Mouse (Mus musculus) intestine, postnatal 0 days (tissue): ENCODE data around the gene 4930415O20Rik. TPM values are rescaled to one million over a fixed set of nuclear protein-coding genes. Genes with fewer than 3 reads are reported as not detected.

ENCODE experiments used
- ATAC-seq: fragments of 200-750 bp; cut with Nextera tagmentation; 2 replicates; pipeline ENCODE4 v1.8.0; 2017; ENCODE audit warnings: mild to moderate bottlenecking, moderate TSS enrichment, moderate library complexity
- H3K27ac ChIP-seq: fragments of 300-500 bp; sonication (generic); 2 replicates; pipeline ENCODE4 v1.5.1; 2014; ENCODE audit warnings: mild to moderate bottlenecking, low read depth, low read length, moderate library complexity
- H3K27me3 ChIP-seq: fragments of 300-500 bp; sonication (generic); replicated peaks from 2 replicates; pipeline ENCODE4 v1.6.1; 2014; ENCODE audit warnings: low read length, mixed read lengths; ENCODE audit not compliant: control insufficient read depth, insufficient read depth
- H3K36me3 ChIP-seq: fragments of 300-500 bp; sonication (generic); 2 replicates; pipeline ENCODE4 v1.6.1; 2014; ENCODE audit warnings: mild to moderate bottlenecking, moderate library complexity; ENCODE audit not compliant: control insufficient read depth, insufficient read depth
- H3K4me1 ChIP-seq: fragments of 300-500 bp; sonication (generic); replicated peaks from 2 replicates; pipeline ENCODE4 v1.6.1; 2014; ENCODE audit warnings: antibody characterized with exemption, low read length, mixed read lengths; ENCODE audit not compliant: control insufficient read depth, insufficient read depth
- H3K4me2 ChIP-seq: fragments of 300-500 bp; sonication (generic); replicated peaks from 2 replicates; pipeline ENCODE4 v1.6.1; 2014; ENCODE audit warnings: low read depth, mild to moderate bottlenecking, moderate library complexity
- H3K4me3 ChIP-seq: fragments of 300-500 bp; sonication (generic); 2 replicates; pipeline ENCODE4 v1.5.1; 2014; ENCODE audit warnings: low read depth, low read length
- H3K9ac ChIP-seq: fragments of 300-500 bp; sonication (generic); 2 replicates; pipeline ENCODE4 v1.6.1; 2014; ENCODE audit warnings: mild to moderate bottlenecking, low read depth, low read length
- H3K9me3 ChIP-seq: fragments of 300-500 bp; sonication (generic); 2 replicates; pipeline ENCODE4 v1.6.1; 2016; ENCODE audit warnings: mixed run types; ENCODE audit not compliant: control insufficient read depth
- CTCF ChIP-seq: sonication (generic); IDR thresholded peaks from 2 replicates; pipeline ENCODE4 v1.5.1; 2016; ENCODE audit warnings: low read depth, mild to moderate bottlenecking, control low read depth, antibody characterized with exemption, moderate library complexity
- WGBS: fragments of 180-500 bp; shearing (Covaris S2); extraction: QIAGEN DNeasy Blood & Tissue Kit; methylation state at CpG from one replicate; pipeline ENCODE4 v1.1.7; 2014; 5-methylcytosine and 5-hydroxymethylcytosine counted together
- polyA plus RNA-seq: library from polyadenylated mRNA; unstranded; fragments of >200 nt; fragmentation: Nextera tagmentation; extraction: Ambion mirVana; gene quantifications from 2 replicates; pipeline ENCODE4 v1.2.1, GENCODE M21; 2015

The 4930415O20Rik gene
- polyA plus RNA-seq, 1 experiment from 2014 or later: not detected

DNA sequence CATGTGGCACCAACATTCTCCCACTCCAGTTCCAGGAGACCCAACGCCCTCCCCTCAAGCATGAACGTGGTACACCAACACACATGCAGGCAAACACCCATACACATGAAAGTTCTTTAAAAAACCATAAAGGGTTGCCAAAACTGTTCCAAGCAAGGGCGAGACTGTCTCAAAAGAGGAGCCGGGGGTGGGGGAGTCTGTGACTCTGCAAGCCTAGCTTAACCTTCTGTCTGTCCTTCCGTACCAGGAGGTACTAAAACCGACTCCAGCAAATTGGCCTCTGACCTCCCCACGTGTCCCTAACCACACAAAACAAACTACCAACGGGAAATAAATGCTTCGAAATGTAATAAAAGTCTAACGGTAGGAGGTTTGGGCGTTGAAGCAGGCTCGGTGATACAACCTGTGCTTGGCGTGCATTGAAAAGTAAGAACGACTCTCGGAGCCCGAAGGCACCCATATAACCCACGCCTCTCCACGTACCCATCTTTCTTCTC is 37.7 kb upstream of the 4930415O20Rik start:
- ATAC-seq: no peak
- peaks cover 37% of the 10 kb centered on the region for H3K36me3 ChIP-seq
- no peaks in the 10 kb centered on the region for H3K4me1 ChIP-seq
- no peak for TF ChIP-seq CTCF
- H3K9me3 ChIP-seq: no peaks in the 10 kb centered on the region
- H3K4me2 ChIP-seq: peak overlapping the region; percentile 77
- peak overlapping the region; percentile 78 for H3K9ac ChIP-seq
- under 1% methylated on average over 18 of the region's 18 CpGs for WGBS
- H3K27ac ChIP-seq: no peak overlapping the region
- peak overlapping the region; percentile 76 for H3K4me3 ChIP-seq
- H3K27me3 ChIP-seq: no peaks in the 10 kb centered on the region

DNA sequence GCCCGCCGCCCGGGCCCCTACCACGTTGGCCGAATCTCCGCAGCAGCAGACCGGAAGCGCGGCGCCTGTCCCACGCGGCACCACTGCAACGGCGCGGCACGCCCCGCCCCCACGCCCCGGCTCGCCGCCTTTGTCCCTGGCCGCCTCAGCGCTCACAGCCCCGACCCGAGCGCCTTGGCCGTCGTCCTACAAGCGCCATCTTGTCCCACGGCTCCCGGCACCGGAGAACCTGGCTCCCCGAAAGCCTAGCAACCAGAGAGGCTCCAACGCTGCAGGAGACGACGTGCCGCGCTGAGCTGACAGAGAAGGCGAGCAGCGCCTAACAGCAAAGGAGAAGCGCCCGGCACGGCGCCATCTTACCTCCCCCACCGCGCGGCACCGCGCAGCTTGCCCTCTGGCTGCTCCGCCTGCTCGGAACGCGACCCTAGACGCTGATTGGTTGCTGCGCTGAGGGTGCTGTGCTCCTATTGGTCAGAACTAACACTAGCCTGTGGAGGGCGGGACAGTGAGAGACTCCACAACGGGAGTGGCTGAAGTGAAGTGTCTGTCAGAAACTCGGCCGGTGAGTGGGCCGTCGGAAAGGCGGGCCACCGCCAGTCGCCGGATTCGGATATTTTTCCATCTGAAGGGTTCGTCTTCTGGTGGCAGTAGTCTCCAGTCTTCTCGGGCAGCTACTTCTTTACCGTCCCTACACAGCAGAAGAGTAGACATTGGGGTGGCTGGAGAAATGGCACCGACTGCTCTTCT is 36.8 kb upstream of the 4930415O20Rik start, which contains the start of gene Kansl2:
TSS of gene Kansl2 (minus strand) at position 384 of the 747 bp plus-strand sequence.
- Histone ChIP-seq H3K27ac (peak within 1 kb of the TSS; percentile 97), H3K9me3 (no peaks in the 10 kb centered on the region), H3K27me3 (no peaks in the 10 kb centered on the region), H3K4me3 (peak within 1 kb of the TSS; percentile 76), H3K4me2 (peak within 1 kb of the TSS; percentile 77), H3K36me3 (peaks cover 27% of the 10 kb centered on the region), H3K9ac (peak within 1 kb of the TSS; percentile 78), H3K4me1 (no peaks in the 10 kb centered on the region)
- TF ChIP-seq CTCF: 0 out of 2 replicates have a peak, but pooled peaks have one; percentile 2
- ATAC-seq: peak; percentile 100
- under 1% methylated on average over 69 of the region's 70 CpGs for WGBS

DNA sequence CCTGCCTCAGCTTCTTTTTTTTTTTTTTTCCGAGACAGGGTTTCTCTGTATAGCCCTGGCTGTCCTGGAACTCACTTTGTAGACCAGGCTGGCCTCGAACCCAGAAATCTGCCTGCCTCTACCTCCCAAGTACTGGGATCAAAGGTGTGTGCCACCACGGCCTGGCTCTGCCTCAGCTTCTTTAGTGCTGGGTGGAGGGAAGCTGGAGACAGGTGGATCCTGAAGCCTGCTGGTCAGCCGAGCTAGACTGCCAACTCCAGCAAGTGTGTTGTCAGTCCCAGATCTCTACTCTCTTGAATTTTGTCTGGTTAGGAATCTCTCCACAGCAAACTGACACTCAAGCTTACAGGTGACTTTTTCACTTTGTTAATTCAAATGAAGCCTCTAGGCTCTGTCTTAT is 34.9 kb upstream of the 4930415O20Rik start:
- no peak overlapping the region for H3K27ac ChIP-seq
- TF ChIP-seq CTCF: no peak
- no peak for ATAC-seq
- H3K9me3 ChIP-seq: no peaks in the 10 kb centered on the region
- no peak overlapping the region for H3K4me3 ChIP-seq
- H3K4me1 ChIP-seq: no peaks in the 10 kb centered on the region
- no peaks in the 10 kb centered on the region for H3K27me3 ChIP-seq
- no peak overlapping the region for H3K9ac ChIP-seq
- H3K4me2 ChIP-seq: no peak overlapping the region
- H3K36me3 ChIP-seq: peaks cover 10% of the 10 kb centered on the region
- WGBS: 75% methylated on average over 4 of the region's 4 CpGs

DNA sequence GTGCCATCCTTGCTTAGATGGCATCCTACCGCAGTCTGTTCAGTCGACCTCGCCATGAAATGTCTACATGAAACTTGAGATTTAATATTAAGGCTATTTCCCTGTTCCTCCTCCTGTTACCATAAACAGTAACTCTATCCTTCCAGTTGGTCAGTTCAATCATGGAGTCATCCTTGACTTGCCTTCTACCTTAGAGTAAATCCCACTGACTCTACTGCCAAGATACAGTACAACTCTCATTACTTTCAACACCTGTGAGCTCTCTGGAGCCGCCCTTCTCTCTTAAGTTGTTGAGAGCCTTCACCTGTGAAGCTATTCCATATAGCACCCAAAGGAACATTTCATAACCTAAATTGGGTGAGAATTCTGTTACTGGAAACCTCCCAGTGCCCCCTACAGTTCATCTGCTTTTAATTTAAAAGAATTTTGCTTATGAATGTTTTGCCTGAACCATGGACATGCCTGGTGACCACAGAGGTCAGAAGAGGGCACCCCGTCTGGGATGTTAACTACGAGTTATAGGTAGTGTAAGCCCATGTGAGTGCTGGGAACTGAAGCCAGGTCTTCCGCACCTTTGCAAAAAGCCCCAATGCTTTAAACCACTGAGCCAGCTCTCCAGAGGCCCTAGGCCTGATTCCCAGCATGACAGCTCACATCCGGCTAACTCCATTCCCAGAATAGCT is 33.8 kb upstream of the 4930415O20Rik start:
- WGBS: 88% methylated on average over 8 of the region's 8 CpGs
- H3K27me3 ChIP-seq: no peaks in the 10 kb centered on the region

DNA sequence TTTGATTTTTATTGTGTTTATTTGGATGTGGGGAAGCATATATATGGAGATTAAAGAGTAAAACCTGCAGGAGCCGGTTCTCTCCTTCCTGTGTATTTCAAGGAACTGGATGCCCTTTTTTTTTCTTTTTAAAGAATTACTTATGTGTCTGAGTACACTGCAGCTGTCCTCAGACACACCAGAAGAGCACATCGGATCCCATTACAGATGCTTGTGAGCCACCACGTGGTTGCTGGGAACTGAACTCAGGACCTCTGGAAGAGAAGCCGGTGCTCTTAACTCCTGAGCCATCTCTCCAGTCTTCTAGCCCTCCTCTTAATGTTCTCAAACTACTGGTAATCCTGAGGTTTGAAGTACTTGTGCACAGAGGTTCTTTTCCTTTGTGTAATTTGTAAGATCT is 32.9 kb upstream of the 4930415O20Rik start:
- 70% methylated on average over 4 of the region's 4 CpGs for WGBS
- Histone ChIP-seq H3K9ac (no peak overlapping the region), H3K4me3 (no peak overlapping the region), H3K4me1 (no peaks in the 10 kb centered on the region), H3K36me3 (peaks cover 11% of the 10 kb centered on the region; the same call in 1 of the 2 replicates), H3K9me3 (no peaks in the 10 kb centered on the region), H3K27me3 (no peaks in the 10 kb centered on the region), H3K4me2 (no peak overlapping the region), H3K27ac (no peak overlapping the region)
- ATAC-seq: no peak
- TF ChIP-seq CTCF: no peak

More for the DNA sequence above, 33.8 kb upstream of the 4930415O20Rik start:
- H3K4me1 ChIP-seq: no peaks in the 10 kb centered on the region
- H3K27ac ChIP-seq: no peak overlapping the region
- no peak overlapping the region for H3K4me3 ChIP-seq
- H3K9me3 ChIP-seq: no peaks in the 10 kb centered on the region
- H3K4me2 ChIP-seq: no peak overlapping the region
- ATAC-seq: no peak
- TF ChIP-seq CTCF: no peak
- H3K36me3 ChIP-seq: peaks cover 3% of the 10 kb centered on the region; the same call in 1 of the 2 replicates
- H3K9ac ChIP-seq: no peak overlapping the region

DNA sequence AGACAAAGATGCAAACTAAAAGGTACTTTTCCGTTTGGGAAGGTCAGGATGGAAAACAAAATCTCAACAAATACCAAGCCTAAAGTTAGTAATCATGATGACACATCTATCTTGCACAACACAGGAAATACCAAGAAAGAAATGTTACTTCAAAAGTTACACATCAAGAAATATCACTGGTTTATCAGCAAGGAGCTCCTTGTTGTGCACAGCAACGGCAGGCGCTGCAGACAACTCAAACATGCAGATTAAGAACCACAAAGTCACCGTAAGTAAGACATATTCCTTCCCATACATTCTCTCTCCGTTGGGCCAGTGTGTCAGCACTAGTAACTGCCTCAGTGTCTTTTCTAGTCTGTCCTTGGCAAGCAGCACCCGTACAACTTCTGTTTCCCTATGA is 29.7 kb upstream of the 4930415O20Rik start:
- no peak for ATAC-seq
- TF ChIP-seq CTCF: no peak
- Histone ChIP-seq H3K9ac (no peak overlapping the region), H3K9me3 (no peaks in the 10 kb centered on the region), H3K27me3 (no peaks in the 10 kb centered on the region), H3K4me3 (no peak overlapping the region), H3K27ac (peak overlapping the region; percentile 15; the same call in 1 of the 2 replicates), H3K36me3 (peaks cover 41% of the 10 kb centered on the region), H3K4me2 (no peak overlapping the region), H3K4me1 (no peaks in the 10 kb centered on the region)
- 67% methylated on average over 6 of the region's 6 CpGs for WGBS
